Mouse (Mus musculus): ENCODE measurements at regions not wholly inside any gene's neighbourhood (a gene's known extent, or its start where the extent isn't known, plus 50 kb on each side); places are given as distances from the start of the nearest gene placed in this dataset.

DNA sequence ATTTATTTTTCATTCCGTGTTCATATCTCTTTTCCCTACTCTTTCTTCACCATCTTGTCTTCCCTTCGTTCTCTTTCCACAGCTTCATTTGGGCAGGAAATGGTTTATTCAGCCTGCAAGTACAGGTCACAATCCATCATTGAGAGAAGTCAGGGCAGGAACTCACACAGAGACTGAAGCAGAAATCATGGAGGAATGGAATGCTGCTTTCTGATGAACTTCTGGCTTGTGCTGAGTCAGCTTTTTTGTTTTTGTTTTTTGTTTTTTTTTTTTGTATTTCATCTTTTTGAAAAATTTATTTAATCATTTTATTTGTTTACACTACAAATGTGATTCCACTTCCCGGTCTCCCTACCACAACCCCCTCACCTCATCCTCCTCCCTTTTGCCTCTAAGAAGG lies 51.2 kb upstream of the Suclg2 start:
- no peak overlapping the region for H3K9ac ChIP-seq
- 88% methylated on average over 3 of the region's 3 CpGs for WGBS
- no peak overlapping the region for H3K27ac ChIP-seq

DNA sequence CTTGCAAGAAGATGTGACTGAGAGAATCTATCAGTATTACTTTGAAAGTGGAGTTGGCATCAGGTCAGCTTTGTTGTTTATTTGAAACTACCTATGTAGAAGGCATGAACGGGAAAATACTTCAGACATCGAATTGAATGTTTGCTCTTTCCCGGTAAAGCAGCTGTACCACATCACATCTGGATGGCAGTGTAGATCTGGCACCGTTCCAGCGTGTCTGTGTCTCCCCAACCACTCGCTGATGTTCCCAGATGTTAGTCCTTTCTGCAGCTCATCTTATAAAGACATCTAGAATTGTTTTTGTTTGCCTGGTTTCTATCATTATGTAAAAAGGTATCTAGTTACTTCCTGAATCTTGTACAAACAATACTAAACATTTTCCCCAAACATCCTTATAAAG lies 83.1 kb upstream of the Suclg2 start:
- H3K4me3 ChIP-seq (replicated peaks): no peak overlapping the region
- no peak for ATAC-seq (ENCODE audit: low FRiP score)
- no peaks in the 10 kb centered on the region for H3K9me3 ChIP-seq
- no peaks in the 10 kb centered on the region for H3K36me3 ChIP-seq (replicated peaks)
- WGBS: 86% methylated on average over 6 of the region's 6 CpGs
- no peaks in the 10 kb centered on the region for H3K4me1 ChIP-seq
- H3K27me3 ChIP-seq: no peaks in the 10 kb centered on the region
- no peak overlapping the region for H3K9ac ChIP-seq
- no peak overlapping the region for H3K27ac ChIP-seq
- H3K4me2 ChIP-seq: no peak overlapping the region

More for the DNA sequence above, 51.2 kb upstream of the Suclg2 start:
- no peaks in the 10 kb centered on the region for H3K27me3 ChIP-seq
- H3K36me3 ChIP-seq (replicated peaks): no peaks in the 10 kb centered on the region
- no peak overlapping the region for H3K4me3 ChIP-seq (replicated peaks)
- ATAC-seq (ENCODE audit: low FRiP score): no peak
- H3K4me1 ChIP-seq: no peaks in the 10 kb centered on the region
- no peaks in the 10 kb centered on the region for H3K9me3 ChIP-seq
- H3K4me2 ChIP-seq: no peak overlapping the region

GRCm38 (mm10) chr6:95841502-95841901 lies 122.9 kb upstream of the Suclg2 start:
- no peak overlapping the region for H3K9ac ChIP-seq
- no peak overlapping the region for H3K4me2 ChIP-seq
- no peaks in the 10 kb centered on the region for H3K36me3 ChIP-seq (replicated peaks)
- no peak overlapping the region for H3K4me3 ChIP-seq (replicated peaks)
- ATAC-seq (ENCODE audit: low FRiP score): no peak
- no peaks in the 10 kb centered on the region for H3K4me1 ChIP-seq
- 87% methylated on average over 3 of the region's 3 CpGs for WGBS
- H3K9me3 ChIP-seq: no peaks in the 10 kb centered on the region
- no peaks in the 10 kb centered on the region for H3K27me3 ChIP-seq
- no peak overlapping the region for H3K27ac ChIP-seq

DNA sequence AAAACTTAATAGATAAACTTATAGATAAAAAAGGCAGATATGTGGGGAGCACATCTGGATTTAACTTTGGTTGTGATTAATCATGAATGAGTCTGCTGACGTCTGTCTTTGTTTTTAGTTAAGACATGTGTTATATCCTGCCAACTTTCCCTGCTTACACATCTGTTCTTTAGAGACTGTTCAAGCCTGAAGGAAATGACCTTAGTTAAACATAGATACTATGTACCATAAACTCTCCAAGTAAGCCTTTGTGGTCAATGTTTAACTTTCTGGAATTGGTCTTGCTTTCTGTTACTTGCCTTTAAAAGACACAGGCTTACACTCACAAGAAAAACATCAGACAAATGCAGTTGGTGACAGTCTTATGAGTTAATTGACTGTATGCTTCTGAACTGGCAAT lies 127.9 kb upstream of the Suclg2 start:
- 68% methylated on average over 1 of the region's 1 CpGs for WGBS
- Histone ChIP-seq H3K9me3 (no peaks in the 10 kb centered on the region), H3K4me1 (no peaks in the 10 kb centered on the region), H3K4me2 (no peak overlapping the region), H3K36me3 (replicated peaks) (no peaks in the 10 kb centered on the region), H3K4me3 (replicated peaks) (no peak overlapping the region), H3K27ac (no peak overlapping the region), H3K9ac (no peak overlapping the region), H3K27me3 (no peaks in the 10 kb centered on the region)
- no peak for ATAC-seq (ENCODE audit: low FRiP score)

DNA sequence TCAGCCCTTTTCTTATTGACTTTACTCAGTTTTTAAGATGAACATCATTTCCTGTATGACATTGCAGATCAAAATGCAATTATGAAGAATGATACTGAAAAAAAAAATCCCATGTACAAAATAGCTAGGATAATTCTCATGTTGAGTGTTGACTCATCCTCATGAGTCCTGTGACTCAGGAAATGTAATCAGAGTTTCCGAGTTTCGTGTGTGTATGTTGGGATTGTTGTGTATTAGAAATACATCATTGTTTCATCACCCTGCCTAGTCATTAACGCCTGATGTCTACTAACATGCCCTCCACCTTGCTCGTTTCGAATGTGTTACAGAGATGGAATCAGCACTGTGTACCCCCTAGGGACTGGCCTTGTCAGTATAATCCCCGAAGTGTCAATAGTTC lies 156.9 kb upstream of the Suclg2 start:
- Histone ChIP-seq H3K4me1 (peaks cover 3% of the 10 kb centered on the region), H3K36me3 (replicated peaks) (no peaks in the 10 kb centered on the region), H3K4me2 (no peak overlapping the region), H3K4me3 (replicated peaks) (no peak overlapping the region), H3K27me3 (no peaks in the 10 kb centered on the region), H3K9me3 (no peaks in the 10 kb centered on the region), H3K27ac (no peak overlapping the region), H3K9ac (no peak overlapping the region)
- no peak for ATAC-seq (ENCODE audit: low FRiP score)
- 65% methylated on average over 6 of the region's 6 CpGs for WGBS

GRCm38 (mm10) chr6:95876320-95876719 lies 157.7 kb upstream of the Suclg2 start:
- WGBS: 29% methylated on average over 2 of the region's 2 CpGs
- no peak for ATAC-seq (ENCODE audit: low FRiP score)
- no peak overlapping the region for H3K4me2 ChIP-seq

GRCm38 (mm10) chr6:95886645-95887044 lies 168.0 kb upstream of the Suclg2 start:
- no peaks in the 10 kb centered on the region for H3K4me1 ChIP-seq
- 93% methylated on average over 4 of the region's 4 CpGs for WGBS

More at GRCm38 (mm10) chr6:95876320-95876719, 157.7 kb upstream of the Suclg2 start:
- no peak overlapping the region for H3K27ac ChIP-seq
- H3K4me1 ChIP-seq: peaks cover 3% of the 10 kb centered on the region
- H3K4me3 ChIP-seq (replicated peaks): no peak overlapping the region
- no peaks in the 10 kb centered on the region for H3K36me3 ChIP-seq (replicated peaks)
- no peaks in the 10 kb centered on the region for H3K9me3 ChIP-seq
- no peaks in the 10 kb centered on the region for H3K27me3 ChIP-seq
- no peak overlapping the region for H3K9ac ChIP-seq

GRCm38 (mm10) chr6:95902551-95902950 lies 184.0 kb upstream of the Suclg2 start:
- no peak overlapping the region for H3K27ac ChIP-seq
- H3K4me2 ChIP-seq: no peak overlapping the region
- H3K9me3 ChIP-seq: no peaks in the 10 kb centered on the region
- H3K36me3 ChIP-seq (replicated peaks): no peaks in the 10 kb centered on the region
- no peak overlapping the region for H3K9ac ChIP-seq
- 0 out of 2 replicates have a peak, but pooled peaks cover 3% of the 10 kb centered on the region for H3K4me1 ChIP-seq
- no peak overlapping the region for H3K4me3 ChIP-seq (replicated peaks)
- no peak for ATAC-seq (ENCODE audit: low FRiP score)
- H3K27me3 ChIP-seq: no peaks in the 10 kb centered on the region
- 79% methylated on average over 2 of the region's 2 CpGs for WGBS

More at GRCm38 (mm10) chr6:95886645-95887044, 168.0 kb upstream of the Suclg2 start:
- no peak overlapping the region for H3K4me2 ChIP-seq
- H3K27ac ChIP-seq: no peak overlapping the region
- no peaks in the 10 kb centered on the region for H3K27me3 ChIP-seq
- peaks cover 5% of the 10 kb centered on the region; the same call in 1 of the 2 replicates for H3K9me3 ChIP-seq
- no peak overlapping the region for H3K4me3 ChIP-seq (replicated peaks)
- no peaks in the 10 kb centered on the region for H3K36me3 ChIP-seq (replicated peaks)
- ATAC-seq (ENCODE audit: low FRiP score): no peak
- H3K9ac ChIP-seq: no peak overlapping the region

GRCm38 (mm10) chr6:95904085-95904633 lies 185.6 kb upstream of the Suclg2 start:
- Histone ChIP-seq H3K36me3 (replicated peaks) (no peaks in the 10 kb centered on the region), H3K4me3 (replicated peaks) (no peak overlapping the region), H3K9me3 (no peaks in the 10 kb centered on the region), H3K27me3 (no peaks in the 10 kb centered on the region), H3K4me2 (no peak overlapping the region), H3K27ac (no peak overlapping the region), H3K9ac (no peak overlapping the region), H3K4me1 (0 out of 2 replicates have a peak, but pooled peaks cover 3% of the 10 kb centered on the region)
- WGBS: 46% methylated on average over 10 of the region's 10 CpGs
- no peak for ATAC-seq (ENCODE audit: low FRiP score)

- Histone ChIP-seq H3K9me3 (no peaks in the 10 kb centered on the region), H3K36me3 (replicated peaks) (no peaks in the 10 kb centered on the region), H3K9ac (no peak overlapping the region), H3K27me3 (no peaks in the 10 kb centered on the region), H3K27ac (no peak overlapping the region), H3K4me2 (no peak overlapping the region), H3K4me1 (0 out of 2 replicates have a peak, but pooled peaks cover 3% of the 10 kb centered on the region), H3K4me3 (replicated peaks) (no peak overlapping the region)
- no peak for ATAC-seq (ENCODE audit: low FRiP score)
- 89% methylated on average over 8 of the region's 8 CpGs for WGBS
Observed at GRCm38 (mm10) chr6:95905057-95905456, 186.5 kb upstream of the Suclg2 start.

DNA sequence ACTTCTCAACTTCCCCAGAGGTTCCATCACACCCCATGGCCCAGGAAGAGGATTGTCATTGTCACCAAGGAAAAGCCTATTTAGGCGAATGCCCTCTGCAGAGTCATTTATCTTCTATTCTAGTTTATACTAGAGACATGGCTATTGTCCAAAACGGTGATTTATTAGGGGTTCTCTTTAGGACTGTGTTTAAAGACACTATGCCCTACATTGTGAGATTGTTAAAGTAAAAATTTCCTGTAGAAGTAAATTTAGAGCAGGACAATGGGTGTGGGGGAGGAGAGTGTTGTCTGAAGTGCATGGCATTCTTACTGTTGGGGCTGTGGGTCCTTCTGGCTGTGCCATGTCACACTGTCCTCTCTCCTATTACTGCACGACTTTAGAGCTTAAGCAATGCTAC lies 191.2 kb upstream of the Fam19a1 start:
- Histone ChIP-seq H3K4me1 (peaks cover 3% of the 10 kb centered on the region; the same call in 1 of the 2 replicates), H3K9me3 (no peaks in the 10 kb centered on the region), H3K4me3 (replicated peaks) (no peak overlapping the region), H3K27me3 (no peaks in the 10 kb centered on the region), H3K9ac (no peak overlapping the region), H3K27ac (no peak overlapping the region), H3K36me3 (replicated peaks) (no peaks in the 10 kb centered on the region), H3K4me2 (no peak overlapping the region)
- ATAC-seq (ENCODE audit: low FRiP score): no peak
- whole genome bisulfite sequencing: 72% methylated on average over 3 of the region's 3 CpGs

GRCm38 (mm10) chr6:95934561-95934960 lies 178.4 kb upstream of the Fam19a1 start:
- Histone ChIP-seq H3K27me3 (no peaks in the 10 kb centered on the region), H3K36me3 (replicated peaks) (no peaks in the 10 kb centered on the region), H3K4me3 (replicated peaks) (no peak overlapping the region), H3K4me2 (no peak overlapping the region), H3K9ac (no peak overlapping the region), H3K9me3 (no peaks in the 10 kb centered on the region), H3K4me1 (no peaks in the 10 kb centered on the region), H3K27ac (no peak overlapping the region)
- WGBS: 92% methylated on average over 1 of the region's 1 CpGs
- no peak for ATAC-seq (ENCODE audit: low FRiP score)

DNA sequence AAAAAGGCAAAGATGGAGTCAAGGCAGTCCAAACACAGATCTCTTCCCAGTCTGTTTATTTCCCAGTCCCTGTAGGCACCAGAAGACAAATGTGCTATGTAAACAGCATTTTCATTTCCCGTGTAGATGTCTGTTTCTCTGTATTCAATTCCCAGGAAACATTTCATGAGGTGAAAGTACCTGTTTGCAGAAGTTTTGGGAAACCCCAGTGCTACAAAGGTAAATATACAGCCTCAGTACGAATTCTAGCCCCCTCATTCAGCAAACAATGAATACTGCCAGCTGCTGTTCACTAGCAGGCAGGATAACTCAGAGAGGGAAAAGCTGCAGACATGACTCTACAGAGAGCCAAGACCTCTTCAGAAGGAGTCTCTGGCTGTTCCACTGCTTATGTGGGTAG lies 176.4 kb upstream of the Fam19a1 start:
- H3K4me3 ChIP-seq (replicated peaks): no peak overlapping the region
- no peak for ATAC-seq (ENCODE audit: low FRiP score)
- no peaks in the 10 kb centered on the region for H3K36me3 ChIP-seq (replicated peaks)
- H3K9ac ChIP-seq: no peak overlapping the region
- no peak overlapping the region for H3K27ac ChIP-seq
- WGBS: 66% methylated on average over 2 of the region's 2 CpGs
- H3K9me3 ChIP-seq: no peaks in the 10 kb centered on the region
- no peaks in the 10 kb centered on the region for H3K4me1 ChIP-seq
- no peak overlapping the region for H3K4me2 ChIP-seq
- no peaks in the 10 kb centered on the region for H3K27me3 ChIP-seq

Measured in forebrain, embryonic 12.5 days (tissue).